Mouse (Mus musculus) kidney, adult 2 months (tissue): ENCODE measurements at regions not wholly inside any gene's neighbourhood (a gene's known extent, or its start where the extent isn't known, plus 50 kb on each side); places are given as distances from the start of the nearest gene placed in this dataset.

Experiments used
- DNase-seq: peaks from one replicate; pipeline ENCODE4 v3.0.0; 2021
- H3K27ac ChIP-seq: fragments of 200-500 bp; 2 replicates; pipeline ENCODE4 v1.5.1; 2012; ENCODE audit warnings: low read depth, low read length, control low read depth, inconsistent platforms; ENCODE audit not compliant: insufficient read depth
- H3K27me3 ChIP-seq: fragments of 200-500 bp; replicated peaks from 2 replicates; pipeline ENCODE4 v1.6.1; 2012; ENCODE audit warnings: mild to moderate bottlenecking, moderate library complexity, low read length, inconsistent platforms; ENCODE audit not compliant: control insufficient read depth, insufficient read depth
- H3K36me3 ChIP-seq: fragments of 200-500 bp; 2 replicates; pipeline ENCODE4 v1.6.1; 2012; ENCODE audit warnings: mild to moderate bottlenecking, moderate library complexity, low read length, inconsistent platforms; ENCODE audit not compliant: control insufficient read depth, insufficient read depth
- H3K4me1 ChIP-seq: fragments of 200-500 bp; 2 replicates; pipeline ENCODE4 v1.6.1; 2011; ENCODE audit warnings: low read length; ENCODE audit not compliant: control insufficient read depth, insufficient read depth
- H3K4me3 ChIP-seq: fragments of 200-500 bp; 2 replicates; pipeline ENCODE4 v1.5.1; 2011; ENCODE audit warnings: mild to moderate bottlenecking, low read depth, low read length, control low read depth; ENCODE audit not compliant: insufficient read depth
- CTCF ChIP-seq: fragments of 200-500 bp; conservative IDR thresholded peaks from 2 replicates; pipeline ENCODE4 v1.5.1; 2011; ENCODE audit warnings: low read depth, mild to moderate bottlenecking, control low read depth, low read length, moderate library complexity, mixed read lengths; ENCODE audit not compliant: insufficient read depth, insufficient read length
- POLR2A ChIP-seq: fragments of 200-500 bp; IDR thresholded peaks from one replicate; pipeline ENCODE4 v1.6.1; 2011; ENCODE audit warnings: low read depth, low read length, control low read depth
- WGBS: fragments of 180-500 bp; shearing (Covaris S2); methylation state at CpG from one replicate; pipeline ENCODE4 v1.1.7; 2018; 5-methylcytosine and 5-hydroxymethylcytosine counted together

- no peak for DNase-seq
- H3K4me1 ChIP-seq, result no peaks in the 10 kb centered on the region
- H3K27ac ChIP-seq, result no peak overlapping the region
- H3K36me3 ChIP-seq, result no peaks in the 10 kb centered on the region
- TF ChIP-seq POLR2A (no peak), CTCF (no peak)
- no peaks in the 10 kb centered on the region for H3K27me3 ChIP-seq
- H3K4me3 ChIP-seq, result no peak overlapping the region
- 18% methylated on average over 1 of the region's 1 CpGs for WGBS
Measured at GRCm38 (mm10) chr10:5978534-5978933, 56.3 kb upstream of the Rgs17 start.
